Mouse (Mus musculus): Measurements from ENCODE around the gene Retreg3. TPM values are rescaled to one million over a fixed set of nuclear protein-coding genes. Genes with fewer than 3 reads are reported as not detected.
A peak's percentile ranks its signal among the peaks of the same experiment; 100 is the strongest.
"Not testable (repeated sequence)": the region's sequence is repeated elsewhere in the genome, so short reads cannot be mapped to it uniquely, and the experiment has no call there.

Gene Retreg3
- polyA plus RNA-seq, 1 experiment, result 55.0 TPM

- 100% methylated on average over 1 of the region's 1 CpGs for WGBS
- no peak overlapping the region for H3K27ac ChIP-seq (ENCODE audit: insufficient read depth, low read depth, low read length)
- H3K4me3 ChIP-seq (ENCODE audit: low read depth, low read length), result no peak overlapping the region
- H3K36me3 ChIP-seq (ENCODE audit: control insufficient read depth, insufficient read depth, low read length), result peaks cover 12% of the 10 kb centered on the region
- peaks cover 6% of the 10 kb centered on the region for H3K4me1 ChIP-seq (ENCODE audit: control insufficient read depth, insufficient read depth, insufficient read length, low read length)
- no peaks in the 10 kb centered on the region for H3K27me3 ChIP-seq (ENCODE audit: control insufficient read depth, insufficient read depth, low read length)
- peak; percentile 12; the same call in 1 of the 2 replicates for TF ChIP-seq CTCF (IDR thresholded peaks at IDR 0.05; ENCODE audit: extremely low read depth, insufficient read length, insufficient replicate concordance, low read depth, low read length)
- TF ChIP-seq POLR2A (IDR thresholded peaks at IDR 0.05; ENCODE audit: low read depth, low read length), result no peak
Observed at GRCm38 (mm10) chr11:101127075-101127474, 7.4 kb upstream of the Retreg3 start.

GRCm38 (mm10) chr11:101125008-101125407 lies 5.3 kb upstream of the Retreg3 start:
- H3K27me3 ChIP-seq (ENCODE audit: control insufficient read depth, insufficient read depth, low read length); H3K27ac ChIP-seq (ENCODE audit: insufficient read depth, low read depth, low read length); H3K4me3 ChIP-seq (ENCODE audit: low read depth, low read length); H3K4me1 ChIP-seq (ENCODE audit: control insufficient read depth, insufficient read depth, insufficient read length, low read length): not testable (repeated sequence)
- WGBS, result 95% methylated on average over 9 of the region's 9 CpGs
- peaks cover 12% of the 10 kb centered on the region for H3K36me3 ChIP-seq (ENCODE audit: control insufficient read depth, insufficient read depth, low read length)

GRCm38 (mm10) chr11:101124494-101124893 lies 4.8 kb upstream of the Retreg3 start:
- H3K36me3 ChIP-seq (ENCODE audit: control insufficient read depth, insufficient read depth, low read length), result peaks cover 12% of the 10 kb centered on the region
- H3K27me3 ChIP-seq (ENCODE audit: control insufficient read depth, insufficient read depth, low read length); H3K27ac ChIP-seq (ENCODE audit: insufficient read depth, low read depth, low read length); H3K4me3 ChIP-seq (ENCODE audit: low read depth, low read length); H3K4me1 ChIP-seq (ENCODE audit: control insufficient read depth, insufficient read depth, insufficient read length, low read length): not testable (repeated sequence)
- 95% methylated on average over 8 of the region's 8 CpGs for WGBS

GRCm38 (mm10) chr11:101120545-101121188 lies 974 bp upstream of the Retreg3 start:
- 16% methylated on average over 19 of the region's 19 CpGs for WGBS
- H3K27ac ChIP-seq (ENCODE audit: insufficient read depth, low read depth, low read length), result peak overlapping the region; percentile 37; the same call in 1 of the 2 replicates
- H3K27me3 ChIP-seq (ENCODE audit: control insufficient read depth, insufficient read depth, low read length), result no peaks in the 10 kb centered on the region
- no peak for TF ChIP-seq CTCF (IDR thresholded peaks at IDR 0.05; ENCODE audit: extremely low read depth, insufficient read length, insufficient replicate concordance, low read depth, low read length)
- TF ChIP-seq POLR2A (IDR thresholded peaks at IDR 0.05; ENCODE audit: low read depth, low read length), result no peak
- peaks cover 11% of the 10 kb centered on the region for H3K4me1 ChIP-seq (ENCODE audit: control insufficient read depth, insufficient read depth, insufficient read length, low read length)
- peak overlapping the region; percentile 74 for H3K4me3 ChIP-seq (ENCODE audit: low read depth, low read length)
- H3K36me3 ChIP-seq (ENCODE audit: control insufficient read depth, insufficient read depth, low read length), result peaks cover 9% of the 10 kb centered on the region

- TF ChIP-seq POLR2A (IDR thresholded peaks at IDR 0.05; ENCODE audit: low read depth, low read length), result no peak
- Histone ChIP-seq H3K4me3 (ENCODE audit: low read depth, low read length) (peak overlapping the region; percentile 88), H3K27me3 (ENCODE audit: control insufficient read depth, insufficient read depth, low read length) (no peaks in the 10 kb centered on the region), H3K36me3 (ENCODE audit: control insufficient read depth, insufficient read depth, low read length) (peaks cover 6% of the 10 kb centered on the region), H3K4me1 (ENCODE audit: control insufficient read depth, insufficient read depth, insufficient read length, low read length) (peaks cover 13% of the 10 kb centered on the region), H3K27ac (ENCODE audit: insufficient read depth, low read depth, low read length) (peak overlapping the region; percentile 47)
- WGBS, result under 1% methylated on average over 39 of the region's 39 CpGs
Observed at GRCm38 (mm10) chr11:101119131-101119760, 447 bp downstream of the Retreg3 start.

GRCm38 (mm10) chr11:101118105-101118504 lies 1.6 kb downstream of the Retreg3 start:
- Histone ChIP-seq H3K36me3 (ENCODE audit: control insufficient read depth, insufficient read depth, low read length) (peaks cover 4% of the 10 kb centered on the region), H3K4me1 (ENCODE audit: control insufficient read depth, insufficient read depth, insufficient read length, low read length) (peaks cover 13% of the 10 kb centered on the region), H3K27me3 (ENCODE audit: control insufficient read depth, insufficient read depth, low read length) (no peaks in the 10 kb centered on the region), H3K27ac (ENCODE audit: insufficient read depth, low read depth, low read length) (no peak overlapping the region), H3K4me3 (ENCODE audit: low read depth, low read length) (peak overlapping the region; percentile 21)
- TF ChIP-seq CTCF (IDR thresholded peaks at IDR 0.05; ENCODE audit: extremely low read depth, insufficient read length, insufficient replicate concordance, low read depth, low read length) (no peak), POLR2A (IDR thresholded peaks at IDR 0.05; ENCODE audit: low read depth, low read length) (no peak)
- 12% methylated on average over 4 of the region's 4 CpGs for WGBS

- peaks cover 12% of the 10 kb centered on the region for H3K4me1 ChIP-seq (ENCODE audit: control insufficient read depth, insufficient read depth, insufficient read length, low read length)
- WGBS, result 14% methylated on average over 2 of the region's 2 CpGs
- H3K36me3 ChIP-seq (ENCODE audit: control insufficient read depth, insufficient read depth, low read length), result peaks cover 8% of the 10 kb centered on the region
- H3K27ac ChIP-seq (ENCODE audit: insufficient read depth, low read depth, low read length), result peak overlapping the region; percentile 5; the same call in 1 of the 2 replicates
- H3K27me3 ChIP-seq (ENCODE audit: control insufficient read depth, insufficient read depth, low read length), result no peaks in the 10 kb centered on the region
- TF ChIP-seq CTCF (IDR thresholded peaks at IDR 0.05; ENCODE audit: extremely low read depth, insufficient read length, insufficient replicate concordance, low read depth, low read length), result no peak
- no peak for TF ChIP-seq POLR2A (IDR thresholded peaks at IDR 0.05; ENCODE audit: low read depth, low read length)
- H3K4me3 ChIP-seq (ENCODE audit: low read depth, low read length), result no peak overlapping the region
Observed at GRCm38 (mm10) chr11:101115564-101115963, 4.1 kb downstream of the Retreg3 start.
